Mouse (Mus musculus): ENCODE data around the gene Lactbl1. TPM values are rescaled to one million over a fixed set of nuclear protein-coding genes. Genes with fewer than 3 reads are reported as not detected.

The Lactbl1 gene
- not detected for total RNA-seq (2021)
- 0.06 TPM in 1 of 2 replicates, not detected in the other for polyA plus RNA-seq (2012; rRNA removed)
- long read RNA-seq: 0 reads

DNA sequence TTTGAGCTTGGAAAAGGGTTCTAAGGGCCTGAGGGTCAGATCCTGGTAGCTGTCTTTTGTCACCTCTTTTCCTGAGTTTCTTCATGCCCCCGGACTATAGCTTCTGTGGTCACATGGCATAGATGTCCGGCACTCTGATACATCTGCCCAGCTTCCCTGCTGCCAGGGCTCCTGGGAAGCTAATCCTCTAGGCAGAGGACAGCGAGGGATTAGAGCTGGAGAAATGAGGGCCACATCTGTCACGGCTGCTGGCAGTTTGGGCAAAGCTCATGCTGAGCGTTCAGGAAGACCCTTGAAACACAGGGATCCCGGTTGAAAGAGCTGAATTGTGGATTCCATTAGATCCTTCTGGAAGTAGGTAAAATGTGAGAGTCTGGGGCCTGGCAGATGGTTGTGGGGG lies at the start of gene Lactbl1:
Gene Lactbl1, plus strand, starts transcription at position 234 of the 400 bp plus-strand sequence.
- no peak for DNase-seq

DNA sequence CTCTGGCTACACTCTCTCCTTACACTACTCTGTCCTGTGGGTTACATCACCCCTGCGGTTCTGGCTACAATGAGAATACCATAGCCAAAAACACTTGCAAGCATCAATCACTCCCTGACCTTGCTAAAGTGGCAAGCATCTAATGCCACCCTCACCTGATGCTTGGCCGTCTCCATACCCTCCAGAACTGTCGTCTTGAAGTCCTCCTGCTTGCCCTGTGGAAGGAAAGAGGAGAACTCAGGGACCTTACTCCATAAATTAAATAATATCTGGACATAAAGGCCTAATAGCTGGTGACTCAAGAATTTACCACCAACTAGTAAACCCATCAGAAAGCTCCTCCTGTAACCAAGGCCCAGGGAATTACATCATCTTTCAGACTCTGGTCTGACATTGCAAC lies 40.5 kb upstream of the Lactbl1 start:
- peak; percentile 63 for DNase-seq

DNA sequence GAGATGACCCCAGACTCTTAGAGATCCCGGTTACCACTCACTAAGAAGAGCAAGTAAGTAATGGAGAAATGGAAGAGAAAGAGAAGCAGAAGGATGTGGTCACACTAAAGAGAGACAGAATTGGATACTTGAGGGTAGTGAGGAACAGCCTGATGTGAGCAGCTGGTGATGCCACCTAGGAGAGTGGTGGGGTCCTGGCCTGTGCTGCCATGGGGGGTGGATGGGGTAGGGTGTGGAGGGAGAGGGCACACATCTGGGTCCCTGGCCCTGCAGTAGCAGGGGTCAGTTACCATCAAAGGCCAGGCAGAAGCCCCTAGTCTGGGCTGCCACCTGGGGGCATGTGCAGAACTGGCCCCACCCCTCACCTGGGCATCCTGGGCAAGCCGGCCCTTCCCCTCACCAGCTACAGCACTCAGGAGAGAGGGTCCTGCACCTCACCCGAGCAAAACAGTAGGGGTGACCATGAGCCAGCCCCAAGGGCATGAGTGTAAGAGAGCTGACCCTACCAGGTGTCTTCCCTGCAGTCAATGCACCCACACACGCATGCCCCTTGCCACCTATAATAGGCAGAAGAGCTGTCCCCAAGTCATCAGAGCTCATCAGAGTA lies 35.1 kb upstream of the Lactbl1 start:
- no peak for DNase-seq

DNA sequence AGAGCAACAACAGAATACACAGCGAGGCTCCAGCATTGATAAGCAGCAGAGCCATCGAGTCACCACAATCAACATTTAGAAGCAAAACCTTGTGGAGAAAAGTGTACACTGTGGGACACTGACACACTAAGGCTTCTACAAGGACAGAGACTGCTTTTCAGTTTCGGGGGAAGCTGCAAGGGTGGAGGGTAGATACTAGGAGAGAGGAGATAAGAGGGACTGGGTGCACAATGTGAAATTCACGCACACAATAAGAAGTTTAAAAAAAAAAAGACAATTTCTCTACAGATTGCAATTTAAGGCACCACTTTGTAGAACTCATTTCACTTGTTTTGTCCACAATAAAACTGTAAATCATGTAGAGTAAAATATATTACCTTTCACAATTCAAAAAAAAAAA lies 34.4 kb upstream of the Lactbl1 start:
- DNase-seq: no peak

DNA sequence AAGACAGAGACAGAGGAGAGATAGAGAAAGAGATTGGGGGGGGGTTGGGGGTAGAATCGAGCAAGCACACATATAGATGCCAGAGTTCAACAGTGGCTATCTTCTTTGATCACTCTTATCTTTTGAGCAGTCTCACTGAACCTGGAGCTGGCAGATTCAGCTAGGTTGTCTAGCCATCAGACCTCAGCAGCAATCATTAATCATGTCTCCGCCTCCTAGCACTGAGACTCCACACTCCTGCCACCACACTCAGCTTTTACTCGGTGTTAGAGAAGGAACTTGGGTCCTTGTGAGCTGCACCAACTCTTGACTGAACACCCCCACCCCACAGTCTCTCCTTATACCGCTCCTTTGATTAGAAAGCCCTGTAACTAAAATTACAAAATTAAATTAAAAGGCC lies 30.3 kb upstream of the Lactbl1 start:
- no peak for DNase-seq

DNA sequence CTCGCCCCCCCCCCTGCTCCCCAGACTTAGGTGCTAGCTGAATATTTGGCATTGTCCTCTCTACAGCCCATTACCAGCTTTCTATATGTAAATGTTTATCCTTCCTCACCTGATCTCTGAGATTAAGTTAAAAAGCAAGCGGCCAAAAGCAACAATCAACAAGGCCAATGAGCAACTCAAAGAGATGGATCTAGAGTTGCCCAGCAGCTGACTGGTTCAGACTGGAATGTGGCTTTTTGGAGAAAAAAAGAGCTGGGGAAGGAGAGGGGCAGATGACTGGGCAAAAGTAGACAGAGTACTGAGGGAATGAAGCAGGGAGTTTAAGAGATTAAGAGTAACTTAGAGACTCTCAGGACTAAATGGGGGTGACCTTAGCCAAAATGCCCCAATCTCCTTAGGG lies 28.4 kb upstream of the Lactbl1 start:
- DNase-seq: peak; percentile 22

DNA sequence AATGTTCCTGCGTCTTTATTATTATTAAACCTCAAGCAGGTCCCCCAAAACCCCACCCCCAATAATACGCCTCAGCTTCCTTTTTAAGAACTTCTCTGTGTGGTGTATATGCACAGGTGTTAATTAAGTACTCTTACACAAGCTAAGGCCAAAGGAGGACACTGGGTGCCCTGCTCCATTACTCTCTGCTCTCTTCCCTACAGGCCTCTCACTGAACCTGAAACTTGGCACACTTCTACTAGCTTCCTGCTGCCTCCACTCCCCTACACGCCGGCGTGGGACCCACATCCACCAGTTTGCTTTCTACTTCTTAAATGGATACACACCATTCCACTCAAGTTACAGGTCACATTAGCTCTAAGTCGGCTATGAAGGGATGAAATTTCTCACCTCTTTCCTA lies 27.2 kb upstream of the Lactbl1 start:
- no peak for DNase-seq

DNA sequence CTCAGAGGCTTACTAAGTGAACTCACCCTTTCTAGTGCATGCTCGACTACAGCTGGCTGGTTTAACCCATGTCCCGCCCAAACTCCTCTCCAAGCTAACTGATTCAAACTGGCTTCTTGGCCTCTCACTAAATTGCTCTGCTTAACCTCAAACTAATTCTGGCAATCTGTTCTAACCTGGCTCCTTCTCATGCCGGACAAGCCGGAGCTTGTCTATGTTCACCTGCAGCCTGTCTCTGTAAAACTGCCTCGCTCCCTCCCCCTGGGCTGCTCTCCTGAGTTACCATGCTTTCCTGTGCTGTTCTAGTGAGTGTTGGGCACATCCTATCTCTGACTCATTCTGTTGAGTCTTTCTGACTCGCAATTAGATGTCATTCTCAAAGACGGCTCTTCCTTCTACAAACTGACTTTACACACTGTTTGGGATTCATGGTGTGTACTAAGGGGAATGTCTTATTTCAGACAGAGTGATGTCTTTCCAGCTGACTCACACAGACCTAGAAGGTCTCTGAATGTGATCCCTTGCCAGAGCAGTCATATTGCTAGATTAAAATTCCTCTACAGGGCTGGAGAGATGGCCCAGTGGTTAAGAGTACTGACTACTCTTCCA lies 24.0 kb upstream of the Lactbl1 start:
- peak; percentile 35 for DNase-seq

DNA sequence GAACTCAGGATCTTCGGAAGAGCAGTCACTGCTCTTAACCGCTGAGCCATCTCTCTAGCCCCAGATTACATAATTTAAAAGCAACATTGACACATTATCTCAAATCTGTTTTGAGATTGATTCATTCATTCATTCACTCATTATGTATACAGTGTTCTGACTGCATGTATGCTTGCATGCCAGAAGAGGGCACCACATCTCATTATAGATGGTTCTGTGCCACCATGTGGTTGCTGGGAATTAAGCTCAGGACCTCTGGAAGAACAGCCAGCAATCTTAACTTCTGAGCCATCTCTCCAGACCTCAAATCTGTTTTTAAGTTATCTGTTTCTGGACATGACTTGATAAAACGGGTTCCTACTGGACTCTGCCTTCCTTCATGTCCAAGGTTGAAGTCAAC lies 22.6 kb upstream of the Lactbl1 start:
- no peak for DNase-seq

DNA sequence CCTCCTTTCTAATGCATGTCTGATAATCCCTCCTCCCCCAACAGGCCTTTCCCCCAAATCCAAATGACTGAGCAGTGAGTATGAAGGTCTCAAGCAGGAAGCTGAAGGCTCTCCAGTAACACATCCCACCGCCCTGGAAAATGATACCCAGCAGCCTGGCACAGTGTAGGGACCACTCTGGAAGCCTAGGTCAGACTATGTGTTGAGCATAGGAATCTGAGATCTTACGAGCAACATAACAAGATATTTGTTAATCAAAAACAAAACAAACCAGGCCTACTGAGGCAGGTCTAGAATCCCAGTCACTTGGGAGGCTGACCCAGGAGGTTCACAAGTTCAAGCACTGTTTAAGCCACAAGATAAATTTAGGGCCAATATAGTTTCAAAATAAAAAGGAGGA lies 21.9 kb upstream of the Lactbl1 start:
- no peak for DNase-seq

DNA sequence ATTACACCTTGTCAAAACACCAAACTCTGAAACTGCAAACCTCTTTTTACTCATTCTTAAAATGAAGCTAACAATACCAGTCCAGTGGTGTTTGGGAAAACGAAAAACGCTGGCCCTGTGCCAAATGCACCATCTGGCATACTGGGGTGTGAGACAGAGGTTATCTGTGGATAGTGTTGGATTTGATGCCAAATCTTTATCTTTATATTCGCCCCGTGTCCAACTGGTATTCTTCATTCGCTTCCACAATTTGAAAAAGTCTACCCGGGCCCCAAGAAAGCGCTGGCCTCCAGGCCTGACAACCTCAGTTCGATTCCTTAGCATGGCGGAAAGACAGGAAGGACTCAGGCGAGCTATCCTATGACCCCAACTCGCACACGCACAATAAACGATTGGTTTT lies 20.9 kb upstream of the Lactbl1 start:
- peak; percentile 47 for DNase-seq

DNA sequence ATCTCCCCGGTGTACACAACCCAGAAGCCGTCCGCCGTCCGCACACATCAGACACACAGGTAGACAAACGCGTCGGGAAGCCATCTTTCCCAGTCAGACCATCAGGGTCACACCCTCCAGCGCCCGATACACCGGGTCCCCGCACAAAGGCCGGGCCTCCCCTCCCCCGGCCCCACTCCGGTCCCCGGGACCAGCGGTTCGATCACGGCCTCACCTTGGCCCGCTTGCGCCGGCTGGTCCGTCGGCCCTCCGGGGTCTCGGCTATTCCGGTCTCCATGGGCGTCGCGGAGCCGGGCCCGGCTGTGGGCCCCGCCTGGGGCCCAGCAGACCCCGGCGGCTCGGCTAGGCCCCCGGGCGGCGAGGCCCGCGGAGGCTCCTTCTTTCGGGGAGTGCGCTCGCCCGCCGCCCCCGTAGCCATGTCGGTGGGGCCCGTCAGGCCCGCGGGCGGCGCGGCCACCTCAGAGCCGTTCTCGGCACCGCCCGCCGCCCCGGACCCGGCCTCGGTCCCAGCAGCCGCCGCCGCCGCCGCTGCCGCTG lies 20.3 kb upstream of the Lactbl1 start:
- DNase-seq: peak; percentile 75

DNA sequence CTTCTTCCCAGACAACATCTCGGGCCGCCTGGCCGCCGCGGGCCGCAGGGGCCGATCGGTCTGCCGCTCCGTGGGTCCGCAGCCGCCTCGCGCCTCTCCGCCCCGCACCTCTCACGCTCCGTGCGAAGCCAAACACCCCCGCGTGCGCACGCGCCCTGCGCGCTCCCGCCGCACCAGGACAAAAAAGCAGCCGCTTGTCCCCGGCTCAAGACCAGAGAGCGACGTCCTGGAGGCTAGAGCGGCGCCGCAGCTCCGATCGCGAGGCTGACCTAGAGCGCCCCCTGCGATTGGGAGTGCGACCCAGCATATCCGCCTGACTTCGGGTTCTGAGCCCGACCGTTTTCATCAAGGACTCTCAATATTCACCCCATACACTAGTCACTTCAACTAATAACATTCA lies 19.9 kb upstream of the Lactbl1 start, which contains the start of gene Kdm1a:
Gene Kdm1a, minus strand, starts transcription at position 156 of the 400 bp plus-strand sequence.
- DNase-seq: peak; percentile 96

DNA sequence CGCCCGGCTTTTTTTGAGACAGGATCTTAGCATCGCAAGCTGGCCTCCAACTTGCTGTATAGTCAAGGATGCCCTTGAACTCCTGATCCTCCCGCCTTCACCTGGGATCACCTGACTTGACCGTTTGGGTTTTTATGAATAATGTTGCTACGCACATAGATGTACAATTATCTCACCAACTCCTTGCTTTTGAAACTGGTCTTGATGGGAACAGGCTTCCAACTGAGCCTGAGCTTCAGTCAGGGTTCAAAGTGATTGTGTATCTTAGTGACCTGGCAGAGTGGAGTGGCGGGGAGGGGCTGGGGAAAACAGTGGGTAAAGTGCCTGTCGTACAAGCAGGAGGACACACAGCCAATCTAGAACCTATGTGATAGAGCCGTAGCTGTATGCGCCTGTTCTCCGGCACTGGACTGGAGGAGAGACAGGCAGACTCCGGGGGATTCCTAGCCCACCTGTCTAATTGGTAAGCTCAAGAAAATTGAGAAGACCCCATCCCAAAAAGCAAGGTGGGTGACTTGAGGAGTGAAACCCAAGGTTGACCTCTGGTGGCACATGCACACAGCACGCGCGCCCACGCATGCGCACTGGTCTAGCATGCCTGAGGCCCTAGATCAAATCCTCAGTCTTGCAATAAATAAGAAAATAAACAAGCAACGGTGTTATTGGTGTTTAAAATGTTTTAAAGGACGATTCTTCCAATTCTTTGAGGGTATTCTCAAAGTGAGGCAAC lies 16.5 kb upstream of the Lactbl1 start:
- no peak for DNase-seq

DNA sequence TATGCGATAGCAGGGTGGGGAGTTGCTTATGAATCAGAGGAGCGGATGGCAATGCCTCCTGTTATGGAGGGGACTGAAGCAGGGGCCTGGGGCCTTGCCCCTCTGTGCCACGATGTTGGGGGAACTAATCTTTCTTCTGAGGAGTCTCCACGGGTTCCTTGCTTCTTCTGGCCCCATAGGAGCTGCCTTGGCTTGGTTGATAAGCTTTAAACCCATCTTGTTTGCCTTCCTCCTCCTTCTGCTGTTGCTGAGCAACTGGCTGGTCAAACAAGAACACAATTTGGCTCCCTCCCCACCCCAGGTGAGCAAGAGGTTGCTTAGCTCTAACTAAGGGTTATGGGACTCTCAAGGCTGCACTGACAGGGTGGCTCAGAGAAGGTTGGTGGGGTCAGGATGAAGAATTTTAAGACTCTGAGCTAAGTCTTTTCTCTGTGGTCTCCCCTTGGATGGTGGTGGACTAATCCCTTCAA lies 12.0 kb upstream of the Lactbl1 start, which contains the start of gene Tex46:
Gene Tex46, plus strand, starts transcription at position 51 of the 470 bp plus-strand sequence.
- DNase-seq: no peak

DNA sequence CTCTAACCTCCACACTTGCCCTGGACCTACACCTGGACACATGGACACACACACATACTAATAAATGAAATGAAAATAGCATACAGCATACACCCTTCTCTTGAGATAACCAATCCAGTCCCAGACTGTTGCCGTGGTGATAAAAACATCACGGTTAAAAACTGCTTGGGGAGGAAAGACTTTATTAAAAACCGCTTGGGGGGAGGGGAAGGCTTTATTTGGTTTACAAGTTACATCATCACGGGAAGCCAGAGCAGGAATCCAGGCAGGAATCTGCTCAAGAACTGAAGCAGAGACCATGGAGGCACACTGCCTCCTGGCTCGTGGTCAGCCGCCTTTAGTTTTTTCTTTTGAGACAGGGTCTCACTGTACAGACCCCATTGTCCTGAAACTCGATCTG lies 8.8 kb upstream of the Lactbl1 start:
- no peak for DNase-seq

DNA sequence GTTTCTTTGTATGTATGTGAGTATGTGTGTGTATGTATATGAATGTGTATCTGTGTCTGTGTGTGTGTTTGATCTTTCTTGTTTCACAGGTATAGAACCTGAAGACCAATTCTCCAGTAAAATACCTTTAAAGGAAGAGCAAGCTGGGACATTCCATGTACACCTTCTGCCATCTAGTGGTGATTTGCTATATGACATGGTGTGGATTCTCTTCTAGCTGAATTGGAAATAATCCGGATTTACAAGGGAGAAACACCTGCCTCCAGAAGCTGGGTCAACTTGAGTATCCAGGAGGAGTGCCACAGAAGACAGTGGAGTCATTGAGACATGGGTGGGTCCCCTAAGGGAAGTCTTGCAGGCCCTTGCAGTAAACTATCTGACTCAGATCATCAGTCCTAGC lies 1.1 kb upstream of the Lactbl1 start:
- peak; percentile 30 for DNase-seq

DNA sequence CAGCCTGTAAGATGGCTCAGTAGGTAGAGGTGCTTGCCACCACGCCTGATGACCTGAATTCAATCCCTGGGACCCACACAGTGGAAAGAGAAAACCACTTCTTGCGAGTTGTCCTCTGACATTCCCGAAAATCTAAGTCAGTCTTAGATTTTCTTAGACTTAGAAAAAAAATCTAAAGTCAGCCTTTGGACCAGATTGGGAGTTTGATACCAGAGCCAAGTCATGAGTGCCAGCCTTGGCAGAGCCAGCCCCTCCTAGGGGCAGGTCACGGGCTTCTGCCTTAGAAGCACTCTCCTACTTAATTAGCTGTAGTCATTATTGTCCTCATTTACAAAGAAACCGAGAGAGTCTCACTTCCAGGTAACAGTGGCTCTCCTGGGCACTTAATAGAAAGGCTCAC lies 465 bp upstream of the Lactbl1 start:
- DNase-seq: no peak

DNA sequence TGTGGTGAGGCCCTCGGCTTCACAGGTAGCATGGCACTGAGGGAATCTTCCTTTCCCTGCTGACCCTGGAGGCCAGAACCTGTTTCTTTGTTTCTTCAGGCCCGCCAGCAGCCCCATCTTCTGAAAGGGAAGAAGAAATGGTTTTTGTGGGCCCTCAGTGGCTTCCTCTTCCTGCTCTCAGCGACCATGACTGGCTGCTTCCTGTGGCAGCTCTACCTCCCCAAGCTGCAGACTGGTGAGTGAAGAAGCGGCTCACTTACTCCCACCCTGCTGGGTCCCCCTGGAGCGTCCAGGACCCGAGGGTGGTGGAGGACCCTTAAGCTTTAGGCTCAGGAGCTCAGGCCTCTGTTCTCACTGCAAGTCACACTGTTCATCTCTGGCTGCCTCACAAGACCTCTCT lies 4.2 kb downstream of the Lactbl1 start:
- DNase-seq: no peak

DNA sequence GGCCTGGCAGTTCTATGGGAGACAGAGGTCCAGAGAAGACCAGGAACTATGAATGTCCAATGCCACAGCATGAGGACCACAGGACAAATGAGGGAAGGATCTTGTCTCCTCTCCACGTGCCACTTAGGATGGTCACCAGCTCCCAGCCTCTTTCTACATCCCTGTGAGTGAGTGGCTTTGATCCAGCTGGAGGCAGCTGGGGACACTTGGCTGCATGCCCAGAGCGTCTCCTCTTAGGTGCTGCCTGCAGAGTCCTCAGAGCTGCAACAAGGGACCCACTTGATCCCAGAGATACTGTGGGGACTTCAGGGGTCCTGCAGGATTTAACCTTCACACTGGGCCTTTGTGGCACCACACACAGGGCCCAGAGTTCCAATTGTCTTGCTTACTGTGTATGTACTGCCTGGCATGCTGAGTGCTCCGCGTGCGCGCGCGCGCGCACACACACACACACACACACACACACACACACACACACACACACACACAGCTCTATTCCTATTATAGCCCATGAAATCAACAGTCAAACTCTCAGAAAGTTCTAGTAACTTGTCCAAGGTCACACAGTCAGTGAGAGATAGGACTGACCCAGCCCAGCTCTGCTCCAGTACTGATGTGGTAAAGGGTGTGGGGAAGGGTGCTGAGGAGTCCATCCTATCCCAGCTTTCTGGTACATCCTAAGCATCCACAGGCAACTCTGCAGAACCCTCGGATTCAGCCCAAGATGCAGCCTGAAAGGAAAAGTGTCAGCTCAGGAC lies 9.0 kb downstream of the Lactbl1 start:
- peak; percentile 80 for DNase-seq

DNA sequence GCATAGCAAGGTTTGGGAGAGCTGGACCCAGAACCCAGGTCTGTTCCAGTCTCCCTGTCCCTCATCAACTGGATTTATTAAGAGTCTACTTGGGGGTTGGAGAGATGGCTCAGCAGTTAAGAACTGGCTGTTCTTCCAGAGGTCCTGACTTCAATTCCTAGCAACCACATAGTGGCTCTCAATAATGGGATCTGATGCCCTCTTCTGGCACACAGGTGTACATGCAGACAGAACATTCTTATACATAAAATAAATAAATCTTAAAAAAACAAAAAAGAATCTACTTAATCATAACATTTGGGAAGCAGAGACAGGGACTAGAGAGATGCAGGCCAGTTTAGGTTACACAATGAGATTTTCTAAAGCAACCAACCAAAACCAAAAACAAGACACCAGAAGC lies 13.6 kb downstream of the Lactbl1 start:
- no peak for DNase-seq

DNA sequence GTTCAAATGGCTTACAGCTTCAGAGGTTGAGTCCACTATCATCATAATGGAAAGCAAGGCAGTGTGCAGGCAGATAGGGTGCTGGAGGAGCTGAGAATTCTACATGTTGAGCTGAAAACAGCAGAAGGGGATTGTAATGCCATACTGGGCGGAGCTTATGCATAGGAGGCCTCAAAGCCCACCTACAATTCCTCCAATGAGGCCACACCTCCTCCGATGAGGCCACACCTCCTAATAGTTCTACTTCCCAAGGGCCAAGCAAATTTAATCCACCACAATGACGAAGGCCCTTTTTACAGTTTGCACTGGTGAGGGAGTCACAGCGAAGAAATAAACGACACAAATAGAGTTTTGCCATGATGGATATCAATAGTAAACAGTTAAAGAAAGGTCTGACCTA lies 14.1 kb downstream of the Lactbl1 start:
- no peak for DNase-seq

All from adrenal gland, adult 2 months (tissue).